Mouse (Mus musculus) limb, embryonic 14.5 days (tissue): ENCODE measurements around the gene Rhob. TPM values are rescaled to one million over a fixed set of nuclear protein-coding genes. Genes with fewer than 3 reads are reported as not detected.

ENCODE experiments used
- ATAC-seq: fragments of 200-750 bp; cut with Nextera tagmentation; 2 replicates; pipeline ENCODE4 v1.8.0; 2017; ENCODE audit warnings: low read depth, moderate number of reproducible peaks, moderate TSS enrichment; ENCODE audit not compliant: low FRiP score
- DNase-seq: peaks from one replicate; pipeline ENCODE4 v3.0.0-alpha.2; 2015; ENCODE audit warnings: low spot score
- H3K27ac ChIP-seq: fragments of 300-500 bp; sonication (generic); replicated peaks from 2 replicates; pipeline ENCODE4 v1.5.1; 2014; ENCODE audit warnings: low read depth, mild to moderate bottlenecking, low read length, moderate library complexity, mixed read lengths
- H3K27me3 ChIP-seq: fragments of 300-500 bp; sonication (generic); 2 replicates; pipeline ENCODE4 v1.6.1; 2014; ENCODE audit warnings: low read length, mixed read lengths; ENCODE audit not compliant: control insufficient read depth, insufficient read depth
- H3K36me3 ChIP-seq: fragments of 300-500 bp; sonication (generic); 2 replicates; pipeline ENCODE4 v1.6.1; 2014; ENCODE audit warnings: mild to moderate bottlenecking, low read length, moderate library complexity, mixed read lengths; ENCODE audit not compliant: control insufficient read depth, insufficient read depth
- H3K4me1 ChIP-seq: fragments of 300-500 bp; sonication (generic); 2 replicates; pipeline ENCODE4 v1.6.1; 2014; ENCODE audit warnings: antibody characterized with exemption, low read length, mixed read lengths; ENCODE audit not compliant: control insufficient read depth, insufficient read depth
- H3K4me2 ChIP-seq: fragments of 300-500 bp; sonication (generic); replicated peaks from 2 replicates; pipeline ENCODE4 v1.6.1; 2014; ENCODE audit warnings: low read depth, mild to moderate bottlenecking, low read length, moderate library complexity; ENCODE audit not compliant: severe bottlenecking
- H3K4me3 ChIP-seq: fragments of 300-500 bp; sonication (generic); replicated peaks from 2 replicates; pipeline ENCODE4 v1.5.1; 2014; ENCODE audit warnings: low read length
- H3K9ac ChIP-seq: fragments of 300-500 bp; sonication (generic); 2 replicates; pipeline ENCODE4 v1.6.1; 2014; ENCODE audit warnings: mild to moderate bottlenecking, low read depth, low read length, moderate library complexity; ENCODE audit not compliant: severe bottlenecking
- H3K9me3 ChIP-seq: fragments of 300-500 bp; sonication (generic); 2 replicates; pipeline ENCODE4 v1.6.1; 2016; ENCODE audit warnings: low read length; ENCODE audit not compliant: control insufficient read depth
- POLR2A ChIP-seq: fragments of 200-500 bp; IDR thresholded peaks from 2 replicates; pipeline ENCODE4 v1.8.0; 2012; ENCODE audit warnings: inconsistent platforms, mild to moderate bottlenecking, moderate library complexity, borderline replicate concordance; ENCODE audit not compliant: insufficient read depth, insufficient read length; ENCODE audit errors: extremely low read depth
- whole genome bisulfite sequencing: fragments of 180-500 bp; shearing (Covaris S2); extraction: QIAGEN DNeasy Blood & Tissue Kit; methylation state at CpG from one replicate; pipeline ENCODE4 v1.1.7; 2014; 5-methylcytosine and 5-hydroxymethylcytosine counted together
- polyA plus RNA-seq, 2 experiments: library from polyadenylated mRNA; depleted of rRNA in 1 of 2; stranded (reverse) in 1 of 2; unstranded in 1 of 2; fragments of >200 nt; fragmentation: Nextera tagmentation in 1 of 2; extraction: Ambion mirVana in 1 of 2; gene quantifications; 2 replicates each; pipeline versions ENCODE4 v1.2.1 to v1.2.3; 2012 to 2014

Gene Rhob
- polyA plus RNA-seq, 2 experiments = 75.7 to 177 TPM

DNA sequence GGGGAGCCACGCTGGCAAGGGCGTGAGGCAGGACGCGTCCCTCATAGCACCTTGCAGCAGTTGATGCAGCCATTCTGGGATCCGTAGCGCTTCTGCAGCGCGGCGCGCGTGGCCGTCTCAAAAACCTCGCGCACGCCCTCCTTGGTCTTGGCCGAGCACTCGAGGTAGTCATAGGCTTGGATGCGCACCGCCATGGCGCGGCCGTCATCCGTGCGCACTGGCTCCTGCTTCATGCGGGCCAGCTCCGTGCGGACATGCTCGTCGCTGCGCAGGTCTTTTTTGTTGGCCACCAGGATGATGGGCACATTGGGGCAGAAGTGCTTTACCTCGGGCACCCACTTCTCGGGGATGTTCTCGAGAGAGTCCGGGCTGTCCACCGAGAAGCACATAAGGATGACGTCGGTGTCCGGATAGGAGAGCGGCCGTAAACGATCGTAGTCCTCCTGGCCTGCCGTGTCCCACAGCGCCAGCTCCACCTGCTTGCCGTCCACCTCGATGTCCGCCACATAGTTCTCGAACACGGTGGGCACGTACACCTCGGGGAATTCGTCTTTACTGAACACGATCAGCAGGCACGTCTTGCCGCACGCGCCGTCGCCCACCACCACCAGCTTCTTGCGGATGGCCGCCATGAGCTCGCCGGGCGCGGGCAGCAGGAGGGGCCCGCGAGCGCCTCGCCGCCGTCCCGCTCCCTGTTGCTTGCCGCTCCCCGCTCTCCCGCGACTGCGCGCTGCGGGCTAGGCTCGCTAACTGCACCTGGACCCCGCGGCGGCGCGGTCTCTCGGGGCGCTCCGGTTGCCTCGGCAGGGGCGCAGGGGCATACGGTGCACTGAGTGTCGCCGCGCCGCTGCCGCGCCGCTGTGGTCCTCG, 573 bp downstream of the Rhob start:
- Histone ChIP-seq H3K4me3 (peak overlapping the region; percentile 98), H3K27ac (peak overlapping the region; percentile 100), H3K9ac (peak overlapping the region; percentile 96), H3K4me1 (peaks cover 27% of the 10 kb centered on the region), H3K9me3 (no peaks in the 10 kb centered on the region), H3K27me3 (no peaks in the 10 kb centered on the region), H3K36me3 (no peaks in the 10 kb centered on the region), H3K4me2 (peak overlapping the region; percentile 60)
- peak; percentile 45 for ATAC-seq
- WGBS = 1% methylated on average over 93 of the region's 99 CpGs
- no peak for TF ChIP-seq POLR2A
- peak; percentile 48 for DNase-seq

DNA sequence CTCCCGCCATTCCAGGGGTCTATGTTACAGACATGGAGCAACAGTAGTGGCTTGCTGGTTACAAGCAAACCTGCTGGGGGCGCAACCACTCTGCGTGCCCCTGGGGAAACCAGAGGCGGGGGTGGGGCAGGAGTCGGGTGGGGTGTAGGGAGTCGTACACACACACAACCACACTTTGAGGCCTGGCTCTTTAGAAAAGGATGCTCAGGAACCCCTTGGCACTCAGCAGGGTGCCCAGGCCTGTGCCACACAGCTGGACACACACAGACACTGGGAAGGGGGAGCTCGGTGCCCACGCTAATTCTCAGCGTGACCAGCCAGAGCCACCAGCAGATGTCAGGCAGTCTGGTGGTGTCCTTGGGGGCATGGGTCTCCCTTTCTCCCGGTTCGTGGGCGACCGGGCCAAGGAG, 1.2 kb downstream of the Rhob start:
- WGBS = 6% methylated on average over 13 of the region's 13 CpGs
- Histone ChIP-seq H3K4me2 (peak overlapping the region; percentile 60), H3K4me3 (peak overlapping the region; percentile 98), H3K4me1 (peaks cover 27% of the 10 kb centered on the region), H3K27me3 (no peaks in the 10 kb centered on the region), H3K27ac (peak overlapping the region; percentile 100), H3K9me3 (no peaks in the 10 kb centered on the region), H3K9ac (peak overlapping the region; percentile 96), H3K36me3 (no peaks in the 10 kb centered on the region)
- no peak for TF ChIP-seq POLR2A
- no peak for ATAC-seq
- DNase-seq = no peak

DNA sequence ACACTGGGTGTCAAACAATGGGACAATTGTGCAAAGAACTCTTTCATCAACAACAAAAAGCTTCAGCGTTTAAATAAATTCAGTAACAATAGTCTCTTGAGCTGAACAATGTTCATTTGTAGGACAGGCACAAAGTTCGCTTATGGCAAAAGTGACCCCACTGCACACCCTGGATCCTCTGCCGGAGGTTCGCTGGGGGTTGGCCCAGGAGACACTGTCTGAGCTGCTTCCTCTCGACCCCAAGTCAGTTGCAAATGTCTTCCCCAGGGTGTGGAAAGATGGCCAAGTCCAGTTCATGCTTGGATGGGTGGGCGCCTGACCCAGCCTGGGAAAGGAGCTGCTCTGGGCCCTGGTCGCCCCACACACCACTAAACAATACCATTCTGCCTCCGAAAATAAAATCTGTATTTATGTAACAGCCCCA, 1.6 kb downstream of the Rhob start:
- no peak for TF ChIP-seq POLR2A
- peak overlapping the region; percentile 60 for H3K4me2 ChIP-seq
- 29% methylated on average over 8 of the region's 8 CpGs for WGBS
- H3K36me3 ChIP-seq = no peaks in the 10 kb centered on the region
- ATAC-seq (no peak), DNase-seq (no peak)
- H3K4me1 ChIP-seq = peaks cover 27% of the 10 kb centered on the region
- H3K27me3 ChIP-seq = no peaks in the 10 kb centered on the region
- H3K4me3 ChIP-seq = peak overlapping the region; percentile 98
- no peak overlapping the region; the same call in 1 of the 2 replicates for H3K27ac ChIP-seq
- H3K9ac ChIP-seq = peak overlapping the region; percentile 96
- no peaks in the 10 kb centered on the region for H3K9me3 ChIP-seq

DNA sequence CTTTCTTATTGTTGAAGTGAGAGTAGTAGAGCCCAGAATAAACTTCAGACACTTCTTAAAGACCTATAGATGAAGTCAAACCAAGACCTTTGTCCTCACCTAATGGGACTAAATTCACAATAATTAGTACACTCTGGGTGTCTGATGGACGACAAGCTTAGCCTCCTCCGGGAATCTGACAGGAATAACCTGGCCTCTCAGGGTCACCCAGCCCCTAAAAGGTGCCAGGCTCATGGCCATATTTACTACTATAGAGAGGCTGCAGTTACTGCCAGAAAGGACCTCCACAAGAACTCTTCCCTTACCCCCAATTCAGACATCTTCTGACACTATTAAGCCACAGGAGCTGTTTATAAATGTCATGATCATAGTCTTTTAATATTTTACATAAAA, 2.5 kb downstream of the Rhob start:
- no peak overlapping the region for H3K27ac ChIP-seq
- no peaks in the 10 kb centered on the region for H3K9me3 ChIP-seq
- peak overlapping the region; percentile 96; the same call in 1 of the 2 replicates for H3K9ac ChIP-seq
- H3K36me3 ChIP-seq = no peaks in the 10 kb centered on the region
- no peaks in the 10 kb centered on the region for H3K27me3 ChIP-seq
- H3K4me3 ChIP-seq = peak overlapping the region; percentile 98
- peaks cover 31% of the 10 kb centered on the region for H3K4me1 ChIP-seq
- ATAC-seq = no peak
- WGBS = 14% methylated on average over 2 of the region's 2 CpGs
- TF ChIP-seq POLR2A = no peak
- no peak for DNase-seq
- H3K4me2 ChIP-seq = peak overlapping the region; percentile 60

DNA sequence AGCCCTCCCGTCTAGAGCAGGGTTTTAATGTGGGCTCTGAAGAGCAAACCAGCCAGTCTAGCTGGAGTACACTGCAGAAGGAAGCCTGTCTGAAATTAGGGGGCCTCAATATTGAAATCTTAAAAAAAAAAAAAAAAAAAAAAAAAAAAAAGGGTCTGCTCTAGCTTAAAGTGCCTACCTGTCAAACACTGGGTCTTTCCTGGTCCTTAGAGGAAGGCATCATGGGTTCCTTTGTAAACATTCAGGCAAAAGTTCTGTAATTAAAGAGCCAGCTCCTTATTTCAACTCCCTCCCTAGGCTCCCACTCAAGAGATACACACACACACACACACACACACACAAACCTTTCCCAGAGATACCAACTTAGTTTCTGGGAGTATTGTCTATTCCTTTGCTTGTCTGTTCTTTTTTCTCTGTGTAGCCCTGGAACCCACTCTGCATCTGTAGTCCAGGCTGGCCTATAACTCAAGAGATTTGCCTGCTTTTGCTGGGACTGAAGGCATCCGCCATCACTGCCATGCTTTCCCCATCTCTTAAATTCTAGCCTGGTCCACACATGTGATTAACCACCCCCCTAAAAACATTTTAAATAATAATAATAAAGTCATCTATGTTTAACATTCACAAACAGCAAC, 3.0 kb downstream of the Rhob start:
- 41% methylated on average over 2 of the region's 2 CpGs for WGBS
- Histone ChIP-seq H3K4me1 (peaks cover 31% of the 10 kb centered on the region), H3K4me2 (peak overlapping the region; percentile 60), H3K27me3 (no peaks in the 10 kb centered on the region), H3K27ac (peak overlapping the region; percentile 79), H3K4me3 (peak overlapping the region; percentile 98), H3K9me3 (no peaks in the 10 kb centered on the region), H3K36me3 (no peaks in the 10 kb centered on the region), H3K9ac (peak overlapping the region; percentile 29; the same call in 1 of the 2 replicates)
- ATAC-seq (no peak), DNase-seq (no peak)
- no peak for TF ChIP-seq POLR2A
